Mouse (Mus musculus): ENCODE data around the gene Chrm1. TPM values are rescaled to one million over a fixed set of nuclear protein-coding genes. Genes with fewer than 3 reads are reported as not detected.
"Not testable (repeated sequence)": the region's sequence is repeated elsewhere in the genome, so short reads cannot be mapped to it uniquely, and the experiment has no call there.

The Chrm1 gene
- polyA plus RNA-seq, 1 experiment from 2014 or later = 0.04 TPM

DNA sequence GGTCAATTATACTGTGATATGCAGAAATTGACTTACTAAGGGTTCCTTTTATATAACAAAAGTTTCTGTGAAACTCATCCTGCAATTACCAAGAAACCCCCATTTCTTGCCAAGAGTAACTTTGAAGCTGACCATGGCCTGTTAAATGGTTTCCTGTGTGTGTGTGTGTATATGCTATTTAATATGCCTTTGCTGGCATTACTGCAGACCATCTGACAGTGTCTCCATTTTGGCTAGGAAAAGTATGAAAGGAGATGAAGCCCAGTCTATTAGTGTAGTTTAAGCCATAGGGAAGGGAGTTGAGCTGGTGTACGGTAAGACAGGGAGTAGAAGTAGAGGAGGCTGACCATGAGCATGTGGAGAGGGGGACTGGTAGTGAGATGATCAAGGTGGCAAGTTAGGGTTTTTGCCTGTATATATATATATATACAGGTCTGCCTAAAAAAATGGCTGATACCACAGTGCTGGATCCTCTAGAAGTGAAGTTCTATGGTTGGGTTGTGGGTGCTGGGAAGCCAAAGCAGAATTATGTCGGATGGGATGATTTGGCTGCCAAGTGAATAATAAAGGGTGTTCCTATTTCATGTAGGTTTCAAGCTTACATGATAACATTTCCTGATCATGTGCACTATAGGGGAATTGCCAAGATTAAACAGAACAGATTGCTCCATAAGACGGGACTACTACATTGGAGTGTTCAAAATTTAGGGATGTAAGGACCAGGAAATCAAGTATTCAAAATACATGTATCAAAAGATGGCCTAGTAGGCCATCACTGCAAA is 63.2 kb downstream of the Chrm1 start:
- no peaks in the 10 kb centered on the region for H3K27me3 ChIP-seq (ENCODE audit: control insufficient read depth, insufficient read depth, low read length)
- DNase-seq (ENCODE audit: low spot score, missing footprints) (peak; percentile 83), ATAC-seq (ENCODE audit: low FRiP score) (no peak)
- no peaks in the 10 kb centered on the region for H3K9me3 ChIP-seq (ENCODE audit: control insufficient read depth, low read length)
- peaks cover 14% of the 10 kb centered on the region for H3K4me1 ChIP-seq (ENCODE audit: control insufficient read depth, insufficient read depth, low read length)
- H3K4me3 ChIP-seq (ENCODE audit: low read depth, low read length) = no peak overlapping the region
- H3K36me3 ChIP-seq (ENCODE audit: control insufficient read depth, insufficient read depth, low read length) = peaks cover 8% of the 10 kb centered on the region
- WGBS = 32% methylated on average over 3 of the region's 3 CpGs
- H3K4me2 ChIP-seq = no peak overlapping the region
- no peak overlapping the region for H3K27ac ChIP-seq (ENCODE audit: low read depth, low read length)
- no peak overlapping the region for H3K9ac ChIP-seq (ENCODE audit: low read length)

- Histone ChIP-seq H3K9ac (ENCODE audit: low read length) (no peak overlapping the region), H3K36me3 (ENCODE audit: control insufficient read depth, insufficient read depth, low read length) (peaks cover 8% of the 10 kb centered on the region), H3K9me3 (ENCODE audit: control insufficient read depth, low read length) (no peaks in the 10 kb centered on the region), H3K4me1 (ENCODE audit: control insufficient read depth, insufficient read depth, low read length) (peaks cover 7% of the 10 kb centered on the region; the same call in 1 of the 2 replicates), H3K4me3 (ENCODE audit: low read depth, low read length) (no peak overlapping the region), H3K4me2 (no peak overlapping the region), H3K27ac (ENCODE audit: low read depth, low read length) (no peak overlapping the region), H3K27me3 (ENCODE audit: control insufficient read depth, insufficient read depth, low read length) (no peaks in the 10 kb centered on the region)
- DNase-seq (ENCODE audit: low spot score, missing footprints) (peak; percentile 88), ATAC-seq (ENCODE audit: low FRiP score) (no peak)
- 26% methylated on average over 5 of the region's 5 CpGs for WGBS
Observed at GRCm38 (mm10) chr19:8727495-8728114, 64.0 kb downstream of the Chrm1 start.

GRCm38 (mm10) chr19:8728335-8729099 is 64.9 kb downstream of the Chrm1 start:
- H3K4me3 ChIP-seq (ENCODE audit: low read depth, low read length); ATAC-seq (ENCODE audit: low FRiP score); H3K27me3 ChIP-seq (ENCODE audit: control insufficient read depth, insufficient read depth, low read length); H3K9me3 ChIP-seq (ENCODE audit: control insufficient read depth, low read length); H3K4me2 ChIP-seq; H3K27ac ChIP-seq (ENCODE audit: low read depth, low read length); H3K4me1 ChIP-seq (ENCODE audit: control insufficient read depth, insufficient read depth, low read length); H3K36me3 ChIP-seq (ENCODE audit: control insufficient read depth, insufficient read depth, low read length); H3K9ac ChIP-seq (ENCODE audit: low read length): not testable (repeated sequence)
- WGBS = 51% methylated on average over 3 of the region's 3 CpGs
- peak; percentile 77 for DNase-seq (ENCODE audit: low spot score, missing footprints)

Other genes with a start within 250 kb of the Chrm1 start
- 0.28 and 0.33 TPM in 2 replicates for gene Slc22a8, start 72.5 kb upstream of the Chrm1 start, polyA plus RNA-seq (2014; fragmentation: Nextera tagmentation; extraction: Ambion mirVana)
- 0.42 and 0.51 TPM in 2 replicates for gene Slc22a6, start 45.8 kb upstream of the Chrm1 start, polyA plus RNA-seq (2014; fragmentation: Nextera tagmentation; extraction: Ambion mirVana)
- gene Slc3a2, start 59.6 kb downstream of the Chrm1 start, polyA plus RNA-seq (2014; fragmentation: Nextera tagmentation; extraction: Ambion mirVana) = 139 and 142 TPM in 2 replicates
- 74.2 and 83.7 TPM in 2 replicates for gene Wdr74, start 72.0 kb downstream of the Chrm1 start, polyA plus RNA-seq (2014; fragmentation: Nextera tagmentation; extraction: Ambion mirVana)
- gene 1700092M07Rik, start 76.9 kb downstream of the Chrm1 start, polyA plus RNA-seq (2014; fragmentation: Nextera tagmentation; extraction: Ambion mirVana) = 1.5 and 2.7 TPM in 2 replicates
- gene Stx5a, start 77.6 kb downstream of the Chrm1 start, polyA plus RNA-seq (2014; fragmentation: Nextera tagmentation; extraction: Ambion mirVana) = 85.6 and 94.7 TPM in 2 replicates
- gene Nxf1, start 93.3 kb downstream of the Chrm1 start, polyA plus RNA-seq (2014; fragmentation: Nextera tagmentation; extraction: Ambion mirVana) = 209 and 235 TPM in 2 replicates
- 190 and 197 TPM in 2 replicates for gene Tmem223, start 107.2 kb downstream of the Chrm1 start, polyA plus RNA-seq (2014; fragmentation: Nextera tagmentation; extraction: Ambion mirVana)
- gene Tmem179b, start 110.7 kb downstream of the Chrm1 start, polyA plus RNA-seq (2014; fragmentation: Nextera tagmentation; extraction: Ambion mirVana) = 40.8 and 45.7 TPM in 2 replicates
- 15.4 and 19.6 TPM in 2 replicates for gene Taf6l, start 122.6 kb downstream of the Chrm1 start, polyA plus RNA-seq (2014; fragmentation: Nextera tagmentation; extraction: Ambion mirVana)
- gene Polr2g, start 134.8 kb downstream of the Chrm1 start, polyA plus RNA-seq (2014; fragmentation: Nextera tagmentation; extraction: Ambion mirVana) = 169 and 177 TPM in 2 replicates
- 6.1 and 6.5 TPM in 2 replicates for gene Zbtb3, start 138.8 kb downstream of the Chrm1 start, polyA plus RNA-seq (2014; fragmentation: Nextera tagmentation; extraction: Ambion mirVana)
- 51.7 and 59.7 TPM in 2 replicates for gene Ttc9c, start 155.5 kb downstream of the Chrm1 start, polyA plus RNA-seq (2014; fragmentation: Nextera tagmentation; extraction: Ambion mirVana)
- 6.1 and 6.2 TPM in 2 replicates for gene Hnrnpul2, start 156.2 kb downstream of the Chrm1 start, polyA plus RNA-seq (2014; fragmentation: Nextera tagmentation; extraction: Ambion mirVana)
- gene AC129217.1, start 166.0 kb downstream of the Chrm1 start, polyA plus RNA-seq (2014; fragmentation: Nextera tagmentation; extraction: Ambion mirVana) = not detected in 2 replicates
- 50.6 and 52.7 TPM in 2 replicates for gene Bscl2, start 173.7 kb downstream of the Chrm1 start, polyA plus RNA-seq (2014; fragmentation: Nextera tagmentation; extraction: Ambion mirVana)
- gene Gng3, start 175.4 kb downstream of the Chrm1 start, polyA plus RNA-seq (2014; fragmentation: Nextera tagmentation; extraction: Ambion mirVana) = 128 and 133 TPM in 2 replicates
- gene Lrrn4cl, start 187.0 kb downstream of the Chrm1 start, polyA plus RNA-seq (2014; fragmentation: Nextera tagmentation; extraction: Ambion mirVana) = 0.18 and 0.30 TPM in 2 replicates
- gene Ubxn1, start 207.7 kb downstream of the Chrm1 start, polyA plus RNA-seq (2014; fragmentation: Nextera tagmentation; extraction: Ambion mirVana) = 169 and 183 TPM in 2 replicates
- 54.6 and 59.1 TPM in 2 replicates for gene Uqcc3, start 217.1 kb downstream of the Chrm1 start, polyA plus RNA-seq (2014; fragmentation: Nextera tagmentation; extraction: Ambion mirVana)
- 109 and 123 TPM in 2 replicates for gene Lbhd1, start 219.9 kb downstream of the Chrm1 start, polyA plus RNA-seq (2014; fragmentation: Nextera tagmentation; extraction: Ambion mirVana)
- not detected in 2 replicates for gene Gm49403, start 220.1 kb downstream of the Chrm1 start, polyA plus RNA-seq (2014; fragmentation: Nextera tagmentation; extraction: Ambion mirVana)
- 115 and 116 TPM in 2 replicates for gene 1810009A15Rik, start 225.1 kb downstream of the Chrm1 start, polyA plus RNA-seq (2014; fragmentation: Nextera tagmentation; extraction: Ambion mirVana)
- not detected in 2 replicates for gene Gm49416, start 225.1 kb downstream of the Chrm1 start, polyA plus RNA-seq (2014; fragmentation: Nextera tagmentation; extraction: Ambion mirVana)
- gene Ints5, start 229.2 kb downstream of the Chrm1 start, polyA plus RNA-seq (2014; fragmentation: Nextera tagmentation; extraction: Ambion mirVana) = 29.7 and 33.3 TPM in 2 replicates
- 101 and 109 TPM in 2 replicates for gene Ganab, start 234.3 kb downstream of the Chrm1 start, polyA plus RNA-seq (2014; fragmentation: Nextera tagmentation; extraction: Ambion mirVana)

Data from midbrain, embryonic 11.5 days (tissue).